Mouse (Mus musculus) stomach, embryonic 14.5 days (tissue): ENCODE measurements around the gene Nol7. TPM values are rescaled to one million over a fixed set of nuclear protein-coding genes. Genes with fewer than 3 reads are reported as not detected.

Experiments
- ATAC-seq: fragments of 200-750 bp; cut with Nextera tagmentation; 2 replicates; pipeline ENCODE4 v1.8.0; 2017; ENCODE audit warnings: low read depth, moderate TSS enrichment; ENCODE audit not compliant: insufficient number of reproducible peaks, insufficient read depth, low FRiP score
- H3K27ac ChIP-seq: fragments of 300-500 bp; sonication (generic); 2 replicates; pipeline ENCODE4 v1.5.1; 2014; ENCODE audit warnings: mild to moderate bottlenecking, low read length, moderate library complexity, mixed read lengths
- H3K27me3 ChIP-seq: fragments of 300-500 bp; sonication (generic); 2 replicates; pipeline ENCODE4 v1.6.1; 2014; ENCODE audit warnings: low read length, control low read depth, mixed read lengths; ENCODE audit not compliant: control insufficient read depth, insufficient read depth
- H3K36me3 ChIP-seq: fragments of 300-500 bp; sonication (generic); 2 replicates; pipeline ENCODE4 v1.6.1; 2014; ENCODE audit warnings: mild to moderate bottlenecking, control low read depth, low read length, moderate library complexity, mixed read lengths; ENCODE audit not compliant: control insufficient read depth, insufficient read depth
- H3K4me1 ChIP-seq: fragments of 300-500 bp; sonication (generic); 2 replicates; pipeline ENCODE4 v1.6.1; 2014; ENCODE audit warnings: low read length, control low read depth, mixed read lengths; ENCODE audit not compliant: control insufficient read depth, insufficient read depth
- H3K4me2 ChIP-seq: fragments of 300-500 bp; sonication (generic); replicated peaks from 2 replicates; pipeline ENCODE4 v1.6.1; 2014; ENCODE audit warnings: low read depth, low read length, control low read depth
- H3K4me3 ChIP-seq: fragments of 300-500 bp; sonication (generic); 2 replicates; pipeline ENCODE4 v1.5.1; 2014; ENCODE audit warnings: low read depth, low read length, control low read depth
- H3K9ac ChIP-seq: fragments of 300-500 bp; sonication (generic); replicated peaks from 2 replicates; pipeline ENCODE4 v1.6.1; 2014; ENCODE audit warnings: low read depth, mild to moderate bottlenecking, control low read depth, low read length, moderate library complexity, mixed read lengths
- H3K9me3 ChIP-seq: fragments of 300-500 bp; sonication (generic); 2 replicates; pipeline ENCODE4 v1.6.1; 2016; ENCODE audit warnings: low read depth, low read length, control low read depth; ENCODE audit not compliant: control insufficient read depth
- WGBS: fragments of 180-500 bp; shearing (Covaris S2); extraction: QIAGEN DNeasy Blood & Tissue Kit; methylation state at CpG from one replicate; pipeline ENCODE4 v1.1.7; 2014; 5-methylcytosine and 5-hydroxymethylcytosine counted together
- polyA plus RNA-seq: library from polyadenylated mRNA; unstranded; fragments of >200 nt; fragmentation: Nextera tagmentation; extraction: Ambion mirVana; gene quantifications from 2 replicates; pipeline ENCODE4 v1.2.1, GENCODE M21; 2014

Nol7 gene
- polyA plus RNA-seq, 1 experiment from 2014 or later: 140 TPM

GRCm38 (mm10) chr13:43364985-43365824 is 33.0 kb upstream of the Nol7 start, which contains the start of gene Sirt5:
Gene Sirt5 (plus strand): TSS chr13:43365496.
- Histone ChIP-seq H3K4me2 (peak within 1 kb of the TSS; percentile 83), H3K4me3 (peak within 1 kb of the TSS; percentile 60), H3K9ac (peak within 1 kb of the TSS; percentile 57), H3K4me1 (peaks cover 4% of the 10 kb centered on the region; the same call in 1 of the 2 replicates), H3K9me3 (no peaks in the 10 kb centered on the region), H3K27me3 (no peaks in the 10 kb centered on the region), H3K36me3 (no peaks in the 10 kb centered on the region), H3K27ac (peak within 1 kb of the TSS; percentile 61)
- peak; percentile 94 for ATAC-seq
- 15% methylated on average over 42 of the region's 42 CpGs for WGBS

GRCm38 (mm10) chr13:43365825-43366184 is 32.4 kb upstream of the Nol7 start:
- ATAC-seq: 0 out of 2 replicates have a peak, but pooled peaks have one; percentile 28
- peaks cover 4% of the 10 kb centered on the region; the same call in 1 of the 2 replicates for H3K4me1 ChIP-seq
- peak overlapping the region; percentile 83 for H3K4me2 ChIP-seq
- WGBS: 6% methylated on average over 11 of the region's 11 CpGs
- no peaks in the 10 kb centered on the region for H3K27me3 ChIP-seq
- peak overlapping the region; percentile 60 for H3K4me3 ChIP-seq
- H3K9ac ChIP-seq: peak overlapping the region; percentile 57
- no peaks in the 10 kb centered on the region for H3K9me3 ChIP-seq
- H3K27ac ChIP-seq: peak overlapping the region; percentile 61
- H3K36me3 ChIP-seq: peaks cover 2% of the 10 kb centered on the region; the same call in 1 of the 2 replicates

- H3K36me3 ChIP-seq: peaks cover 5% of the 10 kb centered on the region; the same call in 1 of the 2 replicates
- H3K9me3 ChIP-seq: no peaks in the 10 kb centered on the region
- H3K4me1 ChIP-seq: peaks cover 4% of the 10 kb centered on the region; the same call in 1 of the 2 replicates
- no peak overlapping the region for H3K4me3 ChIP-seq
- no peaks in the 10 kb centered on the region for H3K27me3 ChIP-seq
- H3K27ac ChIP-seq: no peak overlapping the region
- H3K4me2 ChIP-seq: no peak overlapping the region
- no peak for ATAC-seq
- H3K9ac ChIP-seq: no peak overlapping the region
- 54% methylated on average over 6 of the region's 6 CpGs for WGBS
Measured at GRCm38 (mm10) chr13:43370063-43370462, 28.1 kb upstream of the Nol7 start.

- Histone ChIP-seq H3K27me3 (no peaks in the 10 kb centered on the region), H3K9ac (no peak overlapping the region), H3K4me3 (no peak overlapping the region), H3K9me3 (no peaks in the 10 kb centered on the region), H3K4me2 (no peak overlapping the region), H3K4me1 (no peaks in the 10 kb centered on the region), H3K36me3 (peaks cover 11% of the 10 kb centered on the region; the same call in 1 of the 2 replicates), H3K27ac (no peak overlapping the region)
- WGBS: 81% methylated on average over 1 of the region's 1 CpGs
- ATAC-seq: no peak
Measured at GRCm38 (mm10) chr13:43372892-43373291, 25.3 kb upstream of the Nol7 start.

- Histone ChIP-seq H3K9me3 (no peaks in the 10 kb centered on the region), H3K27me3 (no peaks in the 10 kb centered on the region), H3K4me3 (no peak overlapping the region), H3K9ac (no peak overlapping the region), H3K4me2 (no peak overlapping the region), H3K36me3 (peaks cover 11% of the 10 kb centered on the region; the same call in 1 of the 2 replicates), H3K27ac (no peak overlapping the region), H3K4me1 (no peaks in the 10 kb centered on the region)
- WGBS: 78% methylated on average over 10 of the region's 10 CpGs
- ATAC-seq: no peak
Measured at GRCm38 (mm10) chr13:43374205-43374604, 24.0 kb upstream of the Nol7 start.

GRCm38 (mm10) chr13:43374918-43375432 is 23.2 kb upstream of the Nol7 start:
- H3K4me2 ChIP-seq: no peak overlapping the region
- 62% methylated on average over 2 of the region's 2 CpGs for WGBS
- H3K9ac ChIP-seq: no peak overlapping the region
- H3K9me3 ChIP-seq: no peaks in the 10 kb centered on the region
- H3K4me3 ChIP-seq: no peak overlapping the region
- no peak for ATAC-seq
- no peaks in the 10 kb centered on the region for H3K4me1 ChIP-seq
- peaks cover 11% of the 10 kb centered on the region; the same call in 1 of the 2 replicates for H3K36me3 ChIP-seq
- H3K27me3 ChIP-seq: no peaks in the 10 kb centered on the region
- H3K27ac ChIP-seq: no peak overlapping the region

GRCm38 (mm10) chr13:43379989-43380388 is 18.2 kb upstream of the Nol7 start:
- Histone ChIP-seq H3K4me1 (no peaks in the 10 kb centered on the region), H3K4me2 (no peak overlapping the region), H3K27me3 (no peaks in the 10 kb centered on the region), H3K36me3 (0 out of 2 replicates have a peak, but pooled peaks cover 6% of the 10 kb centered on the region), H3K27ac (no peak overlapping the region), H3K4me3 (no peak overlapping the region), H3K9me3 (no peaks in the 10 kb centered on the region), H3K9ac (no peak overlapping the region)
- no peak for ATAC-seq
- 70% methylated on average over 3 of the region's 3 CpGs for WGBS

- H3K27me3 ChIP-seq: no peaks in the 10 kb centered on the region
- no peak overlapping the region for H3K9ac ChIP-seq
- no peak for ATAC-seq
- WGBS: 98% methylated on average over 10 of the region's 10 CpGs
- H3K9me3 ChIP-seq: no peaks in the 10 kb centered on the region
- no peak overlapping the region for H3K27ac ChIP-seq
- no peak overlapping the region for H3K4me2 ChIP-seq
- H3K4me3 ChIP-seq: no peak overlapping the region
- H3K36me3 ChIP-seq: no peaks in the 10 kb centered on the region
- no peaks in the 10 kb centered on the region for H3K4me1 ChIP-seq
Measured at GRCm38 (mm10) chr13:43385321-43385720, 12.9 kb upstream of the Nol7 start.
